Mouse (Mus musculus) kidney, postnatal 0 days (tissue): ENCODE data around the gene Omt2b. TPM values are rescaled to one million over a fixed set of nuclear protein-coding genes. Genes with fewer than 3 reads are reported as not detected.
"Not testable (repeated sequence)": the region's sequence is repeated elsewhere in the genome, so short reads cannot be mapped to it uniquely, and the experiment has no call there.

Experiments
- ATAC-seq: fragments of 200-750 bp; cut with Nextera tagmentation; replicated peaks from 2 replicates; pipeline ENCODE4 v1.8.0; 2017; ENCODE audit warnings: low read depth, moderate number of reproducible peaks, moderate TSS enrichment, moderate library complexity; ENCODE audit not compliant: low FRiP score
- DNase-seq: peaks from one replicate; pipeline ENCODE4 v3.0.0-alpha.2; 2016; ENCODE audit warnings: low spot score
- H3K27ac ChIP-seq: fragments of 300-500 bp; sonication (generic); 2 replicates; pipeline ENCODE4 v1.5.1; 2014; ENCODE audit warnings: mild to moderate bottlenecking
- H3K27me3 ChIP-seq: fragments of 300-500 bp; sonication (generic); 2 replicates; pipeline ENCODE4 v1.6.1; 2014; ENCODE audit warnings: low read length, mixed read lengths; ENCODE audit not compliant: insufficient read depth
- H3K36me3 ChIP-seq: fragments of 300-500 bp; sonication (generic); 2 replicates; pipeline ENCODE4 v1.6.1; 2014; ENCODE audit warnings: low read length, mixed read lengths; ENCODE audit not compliant: insufficient read depth
- H3K4me1 ChIP-seq: fragments of 300-500 bp; sonication (generic); replicated peaks from 2 replicates; pipeline ENCODE4 v1.6.1; 2014; ENCODE audit warnings: antibody characterized with exemption, low read length, mixed read lengths; ENCODE audit not compliant: insufficient read depth
- H3K4me2 ChIP-seq: fragments of 300-500 bp; sonication (generic); 2 replicates; pipeline ENCODE4 v1.6.1; 2014; ENCODE audit warnings: mild to moderate bottlenecking, low read length, moderate library complexity, mixed read lengths
- H3K4me3 ChIP-seq: fragments of 300-500 bp; sonication (generic); replicated peaks from 2 replicates; pipeline ENCODE4 v1.5.1; 2014; ENCODE audit warnings: low read depth, low read length
- H3K9ac ChIP-seq: fragments of 300-500 bp; sonication (generic); 2 replicates; pipeline ENCODE4 v1.6.1; 2014; ENCODE audit warnings: low read depth, low read length
- H3K9me3 ChIP-seq: fragments of 300-500 bp; sonication (generic); replicated peaks from 2 replicates; pipeline ENCODE4 v1.6.1; 2016; ENCODE audit warnings: low read length, inconsistent platforms, mixed read lengths
- CTCF ChIP-seq: IDR thresholded peaks from 2 replicates; pipeline ENCODE4 v1.5.1; 2016; ENCODE audit warnings: antibody characterized with exemption, low read depth, mild to moderate bottlenecking, moderate library complexity
- WGBS: fragments of 180-500 bp; shearing (Covaris S2); extraction: QIAGEN DNeasy Blood & Tissue Kit; methylation state at CpG from one replicate; pipeline ENCODE4 v1.1.7; 2014; 5-methylcytosine and 5-hydroxymethylcytosine counted together
- polyA plus RNA-seq: library from polyadenylated mRNA; unstranded; fragments of >200 nt; fragmentation: Nextera tagmentation; extraction: Ambion mirVana; gene quantifications from 2 replicates; pipeline ENCODE4 v1.2.1, GENCODE M21; 2015

The Omt2b gene
- polyA plus RNA-seq, 1 experiment from 2014 or later: not detected

DNA sequence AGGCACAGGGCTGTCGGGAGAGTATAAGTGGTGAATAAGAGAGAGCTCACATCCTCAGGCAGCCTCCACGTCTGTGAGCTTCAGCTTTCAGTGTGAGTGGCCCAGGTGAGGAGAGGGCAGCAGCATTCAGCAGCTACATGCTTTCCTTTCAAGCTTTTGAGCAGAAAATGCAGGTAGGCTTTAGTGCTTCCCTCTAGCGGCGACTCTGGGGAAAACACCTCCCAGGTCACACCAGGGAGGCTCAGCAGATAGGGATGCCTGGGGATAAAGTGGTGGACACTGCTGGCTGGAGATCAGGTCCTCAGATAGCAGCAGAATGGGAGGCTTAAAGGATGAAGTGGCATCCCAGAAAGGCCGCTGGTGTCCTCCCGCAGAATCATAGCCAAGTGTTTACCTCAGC is 31.3 kb upstream of the Omt2b start:
- not testable (repeated sequence) for H3K9me3 ChIP-seq, H3K27me3 ChIP-seq, H3K4me3 ChIP-seq, H3K27ac ChIP-seq, H3K4me1 ChIP-seq, H3K4me2 ChIP-seq, H3K36me3 ChIP-seq, H3K9ac ChIP-seq
- peak; percentile 55 for DNase-seq
- ATAC-seq: peak; percentile 42; the same call in 1 of the 2 replicates
- TF ChIP-seq CTCF: peak; percentile 79
- 10% methylated on average over 6 of the region's 6 CpGs for WGBS

DNA sequence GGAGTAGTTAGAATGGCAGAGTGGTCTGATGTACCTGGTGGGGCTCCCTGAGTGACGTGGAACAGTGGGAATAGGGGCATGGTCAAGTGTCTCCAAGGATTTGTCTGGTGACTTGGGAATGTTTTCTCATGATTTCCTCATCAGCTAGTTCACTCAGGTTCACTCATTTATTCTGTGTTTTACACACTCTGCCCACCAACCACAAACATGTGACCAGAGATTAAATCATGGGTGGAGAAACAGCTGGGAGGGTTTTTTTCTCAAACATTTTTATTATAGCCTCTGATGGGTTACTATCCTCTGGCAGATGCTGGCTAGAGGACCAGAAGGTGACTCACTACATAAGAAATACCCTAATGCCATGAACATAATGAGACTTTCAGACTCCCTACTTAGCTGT is 29.2 kb upstream of the Omt2b start:
- TF ChIP-seq CTCF: no peak
- Histone ChIP-seq H3K27me3 (no peaks in the 10 kb centered on the region), H3K4me3 (no peak overlapping the region), H3K9me3 (no peaks in the 10 kb centered on the region), H3K27ac (no peak overlapping the region), H3K36me3 (no peaks in the 10 kb centered on the region), H3K4me2 (no peak overlapping the region), H3K4me1 (no peaks in the 10 kb centered on the region), H3K9ac (no peak overlapping the region)
- WGBS: 70% methylated on average over 1 of the region's 1 CpGs
- no peak for ATAC-seq
- DNase-seq: no peak

DNA sequence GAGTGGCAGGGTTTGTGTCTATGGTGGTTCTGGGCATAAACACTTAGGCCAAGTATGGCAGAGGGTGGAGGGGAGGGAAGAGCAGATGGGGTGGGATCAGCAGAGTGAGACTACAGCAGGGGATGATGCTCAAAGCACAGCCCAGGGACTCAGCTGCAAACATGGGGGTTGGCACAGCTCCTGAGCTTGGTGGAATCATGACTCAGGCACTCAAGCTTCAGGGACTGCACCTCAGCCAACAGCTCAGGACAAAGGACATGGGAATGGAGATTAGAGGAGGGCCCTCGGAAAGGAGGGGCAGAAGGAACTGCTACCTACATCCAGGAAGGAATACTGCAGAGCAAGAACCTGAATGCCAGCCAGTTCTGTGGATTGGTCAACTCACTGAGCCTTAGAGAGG is 28.2 kb upstream of the Omt2b start:
- DNase-seq, H3K4me2 ChIP-seq, H3K4me1 ChIP-seq, H3K9ac ChIP-seq, ATAC-seq, H3K9me3 ChIP-seq, H3K36me3 ChIP-seq, H3K27me3 ChIP-seq, H3K4me3 ChIP-seq, H3K27ac ChIP-seq: not testable (repeated sequence)
- WGBS: 78% methylated on average over 1 of the region's 1 CpGs

DNA sequence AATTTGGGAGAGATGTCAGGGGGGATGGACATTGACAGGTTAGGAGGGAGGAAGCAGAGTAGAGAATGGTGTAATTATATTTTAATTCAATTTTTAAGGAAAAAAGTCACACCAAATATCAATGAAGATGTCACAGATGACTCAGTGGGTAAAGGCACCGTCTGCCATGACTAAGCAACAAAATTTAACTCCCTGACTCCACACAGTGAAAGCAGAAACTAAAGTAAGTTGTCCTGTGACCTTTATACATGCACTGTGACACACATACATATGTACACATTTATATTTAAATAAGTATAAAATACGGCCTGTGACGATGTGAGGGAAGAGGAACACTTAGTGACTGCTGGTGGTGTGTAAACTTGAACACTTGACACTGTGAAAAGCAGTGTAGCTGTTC is 19.3 kb upstream of the Omt2b start:
- not testable (repeated sequence) for H3K9ac ChIP-seq, H3K4me3 ChIP-seq, H3K36me3 ChIP-seq, ATAC-seq, H3K27me3 ChIP-seq, H3K4me1 ChIP-seq, H3K4me2 ChIP-seq, H3K9me3 ChIP-seq, H3K27ac ChIP-seq, DNase-seq
- 68% methylated on average over 1 of the region's 3 CpGs for WGBS

DNA sequence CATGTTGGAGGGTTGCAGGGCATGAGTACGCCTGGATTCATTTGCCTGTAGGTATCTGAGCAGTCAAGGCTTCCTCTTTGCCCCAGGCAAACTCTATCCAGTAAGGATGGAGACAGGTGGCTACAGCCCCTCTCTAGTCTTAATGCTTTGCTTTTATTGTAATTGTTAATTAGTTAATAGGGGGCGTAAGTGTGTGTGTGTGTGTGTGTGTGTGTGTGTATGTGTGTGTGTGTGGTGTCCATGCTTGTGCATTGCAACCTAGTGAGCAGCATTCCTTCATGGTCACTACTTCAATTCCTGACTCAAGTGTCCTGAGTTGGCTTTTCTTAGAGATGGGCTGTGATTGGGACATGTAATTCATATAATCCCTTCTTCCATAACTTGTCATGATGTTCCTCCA is 12.7 kb upstream of the Omt2b start, which contains the start of gene Omt2a:
Omt2a (minus strand) TSS at position 101 of the 400 bp plus-strand sequence.
- no peak within 1 kb of the TSS for H3K9ac ChIP-seq
- H3K4me2 ChIP-seq: no peak within 1 kb of the TSS
- no peaks in the 10 kb centered on the region for H3K36me3 ChIP-seq
- H3K27me3 ChIP-seq: no peaks in the 10 kb centered on the region
- WGBS: 83% methylated on average over 2 of the region's 2 CpGs
- ATAC-seq (no peak), DNase-seq (no peak)
- H3K4me3 ChIP-seq: no peak within 1 kb of the TSS
- no peak for TF ChIP-seq CTCF
- H3K4me1 ChIP-seq: no peaks in the 10 kb centered on the region
- no peaks in the 10 kb centered on the region for H3K9me3 ChIP-seq
- no peak within 1 kb of the TSS for H3K27ac ChIP-seq

DNA sequence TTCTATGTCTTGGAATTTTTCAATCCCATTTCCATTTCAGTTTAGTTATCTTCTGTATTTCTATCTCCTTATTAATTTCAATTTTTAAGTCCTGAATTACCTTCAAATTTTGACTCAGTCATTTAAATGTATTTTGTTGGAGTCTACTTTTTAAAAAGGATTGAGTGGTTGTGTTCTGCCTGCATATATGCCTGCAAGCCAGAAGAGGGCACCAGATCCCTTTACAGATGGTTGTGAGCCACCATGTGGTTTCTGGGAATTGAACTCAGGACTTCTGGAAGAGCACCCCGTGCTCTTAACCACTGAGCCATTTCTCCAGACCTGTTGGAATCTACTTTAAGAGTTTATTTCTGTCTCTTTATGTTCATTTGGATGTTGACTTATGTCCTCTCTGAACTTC is 7.9 kb upstream of the Omt2b start:
- no peak for ATAC-seq
- H3K9ac ChIP-seq: no peak overlapping the region

DNA sequence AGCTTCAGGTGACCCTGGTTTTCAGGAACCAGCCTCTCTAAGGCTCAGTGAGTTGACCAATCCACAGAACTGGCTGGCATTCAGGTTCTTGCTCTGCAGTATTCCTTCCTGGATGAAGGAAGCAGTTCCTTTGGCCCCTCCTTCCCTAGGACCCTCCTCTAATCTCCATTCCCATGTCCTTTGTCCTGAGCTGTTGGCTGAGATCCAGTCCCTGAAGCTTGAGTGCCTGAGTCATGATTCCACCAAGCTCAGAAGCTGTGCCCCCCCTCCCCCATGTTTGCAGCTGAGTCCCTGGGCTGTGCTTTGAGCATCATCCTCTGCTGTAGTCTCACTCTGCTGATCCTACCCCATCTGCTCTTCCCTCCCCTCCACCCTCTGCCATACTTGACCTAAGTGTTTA is 9.7 kb downstream of the Omt2b start:
- not testable (repeated sequence) for H3K27me3 ChIP-seq, H3K9ac ChIP-seq, H3K9me3 ChIP-seq, H3K4me1 ChIP-seq, H3K27ac ChIP-seq, H3K36me3 ChIP-seq, H3K4me2 ChIP-seq, H3K4me3 ChIP-seq
- ATAC-seq: peak; percentile 73
- DNase-seq: peak; percentile 21

More for the DNA sequence above, 7.9 kb upstream of the Omt2b start:
- TF ChIP-seq CTCF: peak; percentile 78
- H3K36me3 ChIP-seq: no peaks in the 10 kb centered on the region
- no peaks in the 10 kb centered on the region for H3K9me3 ChIP-seq
- 24% methylated on average over 1 of the region's 1 CpGs for WGBS
- no peak overlapping the region for H3K27ac ChIP-seq
- no peak overlapping the region for H3K4me3 ChIP-seq
- no peak for DNase-seq
- H3K4me1 ChIP-seq: no peaks in the 10 kb centered on the region
- H3K27me3 ChIP-seq: no peaks in the 10 kb centered on the region
- H3K4me2 ChIP-seq: no peak overlapping the region
